9 mouse cellular contexts compared by ENCODE assay signal in the genomic region with DNA sequence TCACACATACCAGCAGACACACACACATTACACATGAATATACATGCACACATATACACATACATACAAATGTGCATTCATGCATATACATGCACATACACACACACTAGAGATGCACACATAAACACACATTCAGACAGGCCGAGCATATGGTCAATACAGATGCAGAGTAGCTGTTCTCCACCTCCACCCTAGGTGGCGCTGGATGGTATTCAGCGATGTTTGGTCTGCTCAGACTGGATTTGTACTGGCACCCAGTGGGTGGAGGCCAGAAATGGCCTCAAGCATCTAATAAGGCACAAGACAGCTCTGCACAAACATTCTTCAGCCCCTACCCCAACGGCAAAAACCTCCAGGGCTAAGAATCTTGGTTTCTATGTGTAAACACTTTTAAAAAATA.
A peak's percentile ranks its signal among the peaks of the same experiment; 100 is the strongest.
DNase-seq lines count a peak whose midpoint lies in the region; TF ChIP-seq lines count a peak whose summit lies in the region.
"Had no signal": no experiment of that assay in that cellular context is flagged by ENCODE, and none has a peak within 500 bp of the region (broad histone marks: within the 10 kb centered on the region; RNA-seq: fewer than 3 reads in every experiment).

No protein-coding gene starts in this region.

- 42% methylated on average over 4 of the region's 4 CpGs for whole genome bisulfite sequencing in heart, embryonic 10.5 days

- no peak for TF ChIP-seq POLR2A in testis, adult 2 months (IDR thresholded peaks at IDR 0.05; ENCODE audit: control insufficient read depth, low read depth, low read length)

- H3K9me3 ChIP-seq in heart, embryonic 10.5 days: no peaks in the 10 kb centered on the region
- H3K9me3 ChIP-seq: forebrain, embryonic 15.5 days had no signal

- DNase-seq in heart, postnatal 4 days: peak; percentile 30
- no peak for DNase-seq in heart, embryonic 10.5 days (ENCODE audit: low spot score)
- no peak for DNase-seq in testis, postnatal 14 days (ENCODE audit: low spot score)
- DNase-seq in forelimb bud, embryonic 11.5 days (ENCODE audit: low read depth, low spot score): peak; percentile 36
- peak; percentile 54 for DNase-seq in testis, postnatal 10 days (ENCODE audit: low spot score)
- no peak for DNase-seq in gastrocnemius, postnatal 25 days
- DNase-seq in left cerebral cortex, adult 11 months (ENCODE audit: low spot score): no peak

- no peak overlapping the region for H3K27ac ChIP-seq in heart, embryonic 10.5 days
- H3K27ac ChIP-seq in testis, adult 2 months (ENCODE audit: control insufficient read depth, insufficient read depth, low read depth, low read length): no peak overlapping the region
- H3K27ac ChIP-seq: forebrain, embryonic 15.5 days had no signal

- no peaks in the 10 kb centered on the region for H3K27me3 ChIP-seq in heart, embryonic 10.5 days (ENCODE audit: insufficient read depth, poor library complexity, severe bottlenecking)
- no peaks in the 10 kb centered on the region for H3K27me3 ChIP-seq in testis, adult 2 months (ENCODE audit: control insufficient read depth, insufficient read depth, low read length)
- H3K27me3 ChIP-seq: forebrain, embryonic 15.5 days had no signal

- peak; percentile 41; the same call in 1 of the 2 replicates for TF ChIP-seq CTCF in testis, adult 2 months (IDR thresholded peaks at IDR 0.05; ENCODE audit: control insufficient read depth, insufficient read depth, insufficient replicate concordance, low read depth, low read length)

- H3K4me3 ChIP-seq in heart, embryonic 10.5 days: no peak overlapping the region
- no peak overlapping the region for H3K4me3 ChIP-seq in testis, adult 2 months (ENCODE audit: control insufficient read depth, low read depth, low read length)
- H3K4me3 ChIP-seq: forebrain, embryonic 15.5 days had no signal

- H3K36me3 ChIP-seq in heart, embryonic 10.5 days: no peaks in the 10 kb centered on the region
- no peaks in the 10 kb centered on the region for H3K36me3 ChIP-seq in testis, adult 2 months (ENCODE audit: control insufficient read depth, insufficient read depth, low read length)
- H3K36me3 ChIP-seq: forebrain, embryonic 15.5 days had no signal

- peaks cover 3% of the 10 kb centered on the region; the same call in 1 of the 2 replicates for H3K4me1 ChIP-seq in heart, embryonic 10.5 days
- no peaks in the 10 kb centered on the region for H3K4me1 ChIP-seq in testis, adult 2 months (ENCODE audit: control insufficient read depth, insufficient read depth, low read length)
- H3K4me1 ChIP-seq: forebrain, embryonic 15.5 days had no signal

Comparison
In these comparisons a context has a peak if more than half of its experiments do, and no peak if none do; other contexts are left out.
1. DNase-seq: peak in heart, postnatal 4 days (single experiment), forelimb bud, embryonic 11.5 days (single experiment) and testis, postnatal 10 days (single experiment); none in heart, embryonic 10.5 days (single experiment), testis, postnatal 14 days (single experiment), gastrocnemius, postnatal 25 days (single experiment) and left cerebral cortex, adult 11 months (single experiment).